Mouse (Mus musculus) neural tube, embryonic 12.5 days (tissue): ENCODE data around the gene Med29. TPM values are rescaled to one million over a fixed set of nuclear protein-coding genes. Genes with fewer than 3 reads are reported as not detected.
"Not testable (repeated sequence)": the region's sequence is repeated elsewhere in the genome, so short reads cannot be mapped to it uniquely, and the experiment has no call there.

Experiments used
- ATAC-seq: fragments of 200-750 bp; cut with Nextera tagmentation; 2 replicates; pipeline ENCODE4 v1.8.0; 2017; ENCODE audit warnings: low read depth, mild to moderate bottlenecking, moderate TSS enrichment, moderate library complexity; ENCODE audit not compliant: low FRiP score
- H3K27ac ChIP-seq: fragments of 300-500 bp; sonication (generic); 2 replicates; pipeline ENCODE4 v1.5.1; 2016
- H3K27me3 ChIP-seq: fragments of 300-500 bp; sonication (generic); replicated peaks from 2 replicates; pipeline ENCODE4 v1.6.1; 2016; ENCODE audit warnings: mild to moderate bottlenecking
- H3K36me3 ChIP-seq: fragments of 300-500 bp; sonication (generic); 2 replicates; pipeline ENCODE4 v1.6.1; 2016; ENCODE audit warnings: mild to moderate bottlenecking
- H3K4me1 ChIP-seq: fragments of 300-500 bp; sonication (generic); 2 replicates; pipeline ENCODE4 v1.6.1; 2016
- H3K4me2 ChIP-seq: fragments of 300-500 bp; sonication (generic); replicated peaks from 2 replicates; pipeline ENCODE4 v1.6.1; 2016; ENCODE audit warnings: mild to moderate bottlenecking
- H3K4me3 ChIP-seq: fragments of 300-500 bp; sonication (generic); 2 replicates; pipeline ENCODE4 v1.5.1; 2016
- H3K9ac ChIP-seq: fragments of 300-500 bp; sonication (generic); 2 replicates; pipeline ENCODE4 v1.6.1; 2016; ENCODE audit warnings: mild to moderate bottlenecking
- H3K9me3 ChIP-seq: fragments of 300-500 bp; sonication (generic); 2 replicates; pipeline ENCODE4 v1.6.1; 2016; ENCODE audit warnings: mild to moderate bottlenecking
- WGBS: fragments of 180-500 bp; shearing (Covaris S2); methylation state at CpG from one replicate; pipeline ENCODE4 v1.1.7; 2016; 5-methylcytosine and 5-hydroxymethylcytosine counted together
- polyA plus RNA-seq: library from polyadenylated mRNA; unstranded; fragments of >200 nt; fragmentation: Nextera tagmentation; extraction: Ambion mirVana; gene quantifications from 2 replicates; pipeline ENCODE4 v1.2.1, GENCODE M21; 2016

The Med29 gene
- polyA plus RNA-seq, 1 experiment from 2014 or later: 42.9 TPM

DNA sequence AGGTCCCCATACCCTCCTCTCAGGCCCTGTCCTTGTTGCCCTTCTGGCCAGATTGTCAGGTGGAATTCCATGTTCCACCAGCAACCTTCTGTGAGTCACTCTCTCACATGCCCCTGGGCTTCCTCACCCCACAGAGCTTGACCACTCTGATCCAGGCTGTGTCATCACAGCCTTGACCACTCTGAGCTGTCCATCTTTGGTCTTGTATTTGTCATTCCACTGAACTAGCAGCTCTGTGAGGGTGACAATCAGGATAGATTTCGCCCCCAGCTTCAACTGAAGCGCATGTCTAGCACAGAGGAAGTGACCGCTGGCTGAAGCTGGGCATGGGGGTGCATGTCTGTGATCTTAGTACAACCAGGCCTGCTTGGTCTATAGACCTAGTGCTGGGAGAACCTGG is 2.2 kb downstream of the Med29 start:
- no peaks in the 10 kb centered on the region for H3K9me3 ChIP-seq
- no peak for ATAC-seq
- no peak overlapping the region for H3K4me2 ChIP-seq
- H3K4me1 ChIP-seq: peaks cover 24% of the 10 kb centered on the region
- no peak overlapping the region for H3K27ac ChIP-seq
- no peak overlapping the region for H3K4me3 ChIP-seq
- 98% methylated on average over 3 of the region's 3 CpGs for WGBS
- no peaks in the 10 kb centered on the region for H3K27me3 ChIP-seq
- H3K9ac ChIP-seq: no peak overlapping the region
- peaks cover 52% of the 10 kb centered on the region for H3K36me3 ChIP-seq

DNA sequence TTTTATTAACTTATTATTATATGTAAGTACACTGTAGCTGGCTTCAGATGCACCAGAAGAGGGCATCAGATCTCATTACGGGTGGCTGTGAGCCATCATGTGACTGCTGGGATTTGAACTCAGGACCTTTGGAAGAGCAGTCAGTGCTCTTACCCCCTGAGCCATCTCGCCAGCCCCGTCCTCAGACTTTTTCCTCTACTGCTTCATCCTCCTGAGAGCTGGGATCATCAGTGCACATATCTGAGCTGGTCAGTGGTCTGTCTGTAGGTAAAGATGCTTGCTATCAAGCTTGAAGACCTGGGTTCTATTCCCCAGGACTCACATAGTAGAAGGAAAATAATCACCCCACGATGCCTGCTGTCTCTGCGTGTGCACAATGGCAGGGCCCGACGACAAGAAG is 5.1 kb downstream of the Med29 start:
- WGBS: 91% methylated on average over 7 of the region's 7 CpGs
- H3K4me2 ChIP-seq, ATAC-seq, H3K27me3 ChIP-seq, H3K4me3 ChIP-seq, H3K27ac ChIP-seq, H3K9ac ChIP-seq, H3K9me3 ChIP-seq: not testable (repeated sequence)
- peaks cover 46% of the 10 kb centered on the region for H3K36me3 ChIP-seq
- peaks cover 17% of the 10 kb centered on the region for H3K4me1 ChIP-seq

DNA sequence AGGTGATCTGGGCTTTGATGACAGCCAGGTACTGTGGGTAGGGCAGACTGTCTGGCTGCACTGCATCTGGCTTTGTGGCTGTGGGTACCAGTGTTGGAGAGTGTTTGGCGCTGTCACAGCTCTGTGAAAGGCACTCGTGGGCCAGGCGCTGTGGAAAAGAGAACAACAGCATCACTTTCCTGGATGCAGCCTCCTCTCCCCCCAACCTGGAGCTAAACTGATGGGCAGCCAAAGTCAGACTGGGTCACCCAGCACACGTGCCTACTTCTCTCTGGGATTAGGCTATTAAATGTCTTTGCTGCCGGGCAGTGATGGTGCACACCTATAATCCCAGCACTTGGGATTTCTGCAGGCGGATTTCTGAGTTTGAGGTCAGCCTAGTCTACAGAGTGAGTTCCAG is 5.6 kb downstream of the Med29 start:
- H3K4me2 ChIP-seq, H3K27ac ChIP-seq, H3K27me3 ChIP-seq, H3K4me3 ChIP-seq, H3K9me3 ChIP-seq, H3K9ac ChIP-seq: not testable (repeated sequence)
- H3K4me1 ChIP-seq: peaks cover 19% of the 10 kb centered on the region
- 87% methylated on average over 6 of the region's 6 CpGs for WGBS
- peaks cover 46% of the 10 kb centered on the region for H3K36me3 ChIP-seq
- 0 out of 2 replicates have a peak, but pooled peaks have one; percentile 17 for ATAC-seq

DNA sequence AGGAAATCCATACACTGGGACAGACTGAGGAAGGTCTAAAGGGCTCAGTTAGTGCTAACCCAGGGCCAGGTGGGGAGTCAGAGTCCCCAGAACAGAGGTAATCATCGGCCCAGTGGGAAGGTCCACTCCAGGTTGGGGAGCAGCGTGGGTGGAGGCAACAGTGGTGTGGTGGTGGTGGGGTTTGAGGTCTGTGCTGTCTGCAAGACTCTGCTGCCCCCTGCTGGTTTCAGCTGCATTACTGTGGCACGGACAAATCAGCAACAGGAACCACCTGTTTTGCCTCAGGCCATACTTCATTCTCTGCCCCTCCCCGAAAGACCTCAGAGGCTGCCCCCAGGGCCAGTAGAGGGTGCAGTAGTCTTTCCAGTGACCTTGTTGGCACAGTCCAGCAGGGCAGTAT is 6.0 kb downstream of the Med29 start:
- no peak overlapping the region for H3K9ac ChIP-seq
- peaks cover 19% of the 10 kb centered on the region for H3K4me1 ChIP-seq
- H3K4me3 ChIP-seq: no peak overlapping the region
- ATAC-seq: peak; percentile 76
- no peaks in the 10 kb centered on the region for H3K9me3 ChIP-seq
- H3K4me2 ChIP-seq: no peak overlapping the region
- no peaks in the 10 kb centered on the region for H3K27me3 ChIP-seq
- no peak overlapping the region for H3K27ac ChIP-seq
- WGBS: 34% methylated on average over 4 of the region's 4 CpGs
- H3K36me3 ChIP-seq: peaks cover 46% of the 10 kb centered on the region

DNA sequence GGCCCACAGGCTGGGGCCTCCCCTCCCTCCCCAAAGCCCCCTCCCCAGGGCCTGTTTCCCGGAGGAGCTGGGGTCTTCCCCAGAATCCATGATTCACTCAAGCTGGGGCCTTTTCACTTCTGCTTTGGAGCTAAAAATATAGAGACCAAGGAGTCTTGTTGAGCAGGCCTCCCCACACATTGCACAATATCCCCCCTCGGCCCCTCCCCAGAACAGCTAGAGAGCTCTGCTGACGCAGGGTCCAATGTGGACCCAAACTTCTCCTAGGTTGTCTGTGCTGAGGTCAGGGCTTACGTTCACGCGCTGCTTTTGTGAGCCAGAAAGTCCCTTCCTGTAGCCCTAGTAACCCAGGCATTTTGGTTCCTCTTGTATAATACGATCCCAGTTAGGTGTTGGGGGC is 6.5 kb downstream of the Med29 start:
- Histone ChIP-seq H3K4me1 (peaks cover 19% of the 10 kb centered on the region), H3K36me3 (peaks cover 46% of the 10 kb centered on the region), H3K4me2 (no peak overlapping the region), H3K27ac (no peak overlapping the region), H3K27me3 (no peaks in the 10 kb centered on the region), H3K9ac (no peak overlapping the region), H3K4me3 (no peak overlapping the region), H3K9me3 (no peaks in the 10 kb centered on the region)
- 90% methylated on average over 7 of the region's 7 CpGs for WGBS
- no peak; the same call in 1 of the 2 replicates for ATAC-seq

DNA sequence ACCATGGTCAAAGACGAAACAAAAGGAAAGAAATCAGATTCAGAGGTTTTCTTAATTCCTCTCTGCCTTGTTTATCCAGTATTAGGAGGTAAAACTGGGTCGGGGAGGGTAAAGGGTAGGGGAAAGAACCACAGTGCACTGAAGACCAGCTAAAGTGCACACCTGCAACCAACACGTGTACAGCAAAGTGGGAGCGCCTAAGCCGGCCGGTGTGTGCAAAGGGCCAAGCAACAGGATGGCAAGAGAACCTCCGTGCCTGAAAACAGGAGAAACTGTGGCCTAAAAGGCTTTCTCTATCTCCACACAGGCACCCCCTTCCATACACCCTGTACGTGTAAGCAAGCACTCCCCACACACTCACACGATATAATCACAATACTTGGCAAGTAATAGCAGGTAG is 7.3 kb downstream of the Med29 start:
- H3K36me3 ChIP-seq: peaks cover 39% of the 10 kb centered on the region
- H3K9ac ChIP-seq: no peak overlapping the region
- no peaks in the 10 kb centered on the region for H3K27me3 ChIP-seq
- H3K9me3 ChIP-seq: no peaks in the 10 kb centered on the region
- no peak for ATAC-seq
- no peak overlapping the region for H3K4me2 ChIP-seq
- H3K27ac ChIP-seq: no peak overlapping the region
- H3K4me1 ChIP-seq: peaks cover 20% of the 10 kb centered on the region
- H3K4me3 ChIP-seq: no peak overlapping the region
- WGBS: 94% methylated on average over 9 of the region's 9 CpGs

DNA sequence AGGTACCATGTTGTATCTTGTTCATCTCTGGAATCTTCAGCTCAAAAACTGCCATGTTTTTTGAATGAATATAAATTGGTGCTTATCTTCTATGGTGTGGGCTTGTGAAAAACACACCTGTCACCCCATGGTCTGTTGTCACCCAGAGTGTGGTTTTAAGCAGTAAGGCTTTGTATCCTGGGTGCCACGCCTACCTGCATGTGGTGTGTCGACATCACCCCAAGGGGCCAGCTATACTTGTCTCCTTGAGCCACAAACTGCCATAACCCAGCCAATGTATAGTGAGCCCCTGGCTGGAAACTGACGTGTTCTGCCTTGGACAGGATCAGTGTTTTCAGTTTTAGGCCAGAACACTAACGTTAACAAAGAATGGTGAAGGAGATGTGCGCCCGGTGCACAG is 8.3 kb downstream of the Med29 start:
- Histone ChIP-seq H3K4me1 (peaks cover 25% of the 10 kb centered on the region), H3K9ac (no peak overlapping the region), H3K36me3 (peaks cover 29% of the 10 kb centered on the region), H3K27ac (no peak overlapping the region), H3K4me2 (no peak overlapping the region), H3K27me3 (no peaks in the 10 kb centered on the region), H3K4me3 (no peak overlapping the region), H3K9me3 (no peaks in the 10 kb centered on the region)
- ATAC-seq: no peak
- WGBS: 87% methylated on average over 6 of the region's 6 CpGs

DNA sequence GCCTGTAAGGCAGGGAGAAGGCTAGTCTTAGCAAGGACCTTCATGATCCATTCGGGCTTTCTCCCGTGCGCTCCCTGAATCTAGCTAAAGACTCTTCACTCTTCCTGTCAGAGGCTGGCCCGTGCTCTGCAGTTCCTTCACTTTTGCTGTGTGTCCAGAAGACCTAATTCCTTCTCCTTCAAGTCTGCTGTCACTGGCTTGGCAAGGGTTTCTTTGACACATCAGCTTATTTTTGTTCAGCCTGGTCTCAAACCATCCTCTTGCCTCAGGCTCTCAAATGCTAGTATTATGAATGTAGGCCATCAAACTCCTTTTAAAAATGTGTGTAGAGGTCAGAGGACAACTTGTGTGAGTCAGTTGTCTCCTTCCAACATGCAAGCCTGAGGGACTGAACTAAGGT is 8.9 kb downstream of the Med29 start:
- H3K4me1 ChIP-seq: peaks cover 29% of the 10 kb centered on the region
- 80% methylated on average over 4 of the region's 4 CpGs for WGBS
- H3K27ac ChIP-seq: no peak overlapping the region
- peaks cover 24% of the 10 kb centered on the region for H3K36me3 ChIP-seq
- no peak for ATAC-seq
- H3K4me3 ChIP-seq: no peak overlapping the region
- H3K9ac ChIP-seq: no peak overlapping the region
- H3K9me3 ChIP-seq: no peaks in the 10 kb centered on the region
- H3K27me3 ChIP-seq: no peaks in the 10 kb centered on the region
- H3K4me2 ChIP-seq: no peak overlapping the region

DNA sequence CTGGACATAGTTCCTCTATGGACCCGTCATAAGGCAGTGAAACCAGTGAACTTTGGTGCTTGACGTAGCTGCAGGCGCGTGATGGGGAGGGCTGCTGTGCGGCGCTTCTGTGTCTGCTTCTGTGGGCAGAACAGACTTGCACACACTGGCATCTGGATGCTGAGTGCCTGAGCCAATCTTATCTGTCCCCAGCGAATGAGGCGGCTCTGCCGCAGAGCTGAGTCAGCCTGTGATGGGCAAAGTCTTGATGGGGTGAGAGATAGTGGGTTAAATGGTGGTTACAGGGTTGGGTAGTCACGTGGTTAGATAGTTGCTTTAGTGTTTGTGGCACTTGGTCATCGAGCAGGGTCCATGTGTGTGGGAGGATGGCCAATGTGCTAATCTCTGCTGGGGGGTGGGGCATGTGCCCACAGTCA is 9.5 kb downstream of the Med29 start:
- Histone ChIP-seq H3K36me3 (peaks cover 19% of the 10 kb centered on the region), H3K27me3 (no peaks in the 10 kb centered on the region; the same call in 1 of the 2 replicates), H3K4me3 (no peak overlapping the region), H3K4me2 (no peak overlapping the region), H3K4me1 (peaks cover 35% of the 10 kb centered on the region), H3K9me3 (no peaks in the 10 kb centered on the region), H3K27ac (no peak overlapping the region), H3K9ac (no peak overlapping the region)
- 77% methylated on average over 11 of the region's 11 CpGs for WGBS
- no peak for ATAC-seq

DNA sequence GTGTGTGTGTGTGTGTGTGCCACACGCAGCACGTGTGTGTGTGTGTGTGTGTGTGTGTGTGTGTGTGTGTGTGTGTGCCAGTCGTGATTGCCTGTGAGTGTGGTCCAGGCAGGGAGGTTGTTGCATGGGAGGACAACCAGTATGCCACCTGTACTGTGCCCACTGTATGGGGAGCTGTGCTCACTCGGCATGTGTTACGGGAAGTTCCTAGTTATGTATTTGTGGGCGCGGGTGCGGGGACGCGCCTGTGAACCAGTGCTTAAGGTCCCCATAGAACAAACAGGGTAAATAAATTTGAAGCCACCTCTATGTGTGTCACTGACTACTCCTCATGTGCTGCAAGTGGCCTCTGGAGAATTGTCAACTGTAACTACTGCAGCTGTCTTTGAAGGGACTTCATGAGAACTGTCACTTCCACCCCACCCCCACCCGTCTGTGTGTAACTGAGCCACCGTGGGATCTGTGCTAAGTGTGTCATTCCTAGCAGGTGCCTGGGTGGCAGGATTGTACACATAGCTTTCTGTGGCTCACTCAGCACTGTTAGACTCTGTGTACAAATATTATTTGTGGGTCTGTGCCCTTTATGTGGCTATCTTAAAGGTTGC is 10.1 kb downstream of the Med29 start:
- Histone ChIP-seq H3K36me3 (peaks cover 13% of the 10 kb centered on the region), H3K4me1 (peaks cover 40% of the 10 kb centered on the region), H3K4me3 (no peak overlapping the region), H3K27me3 (peaks cover 5% of the 10 kb centered on the region; the same call in 1 of the 2 replicates), H3K9ac (0 out of 2 replicates have a peak overlapping the region, but pooled peaks have one; percentile 40), H3K9me3 (no peaks in the 10 kb centered on the region), H3K4me2 (peak overlapping the region; percentile 56), H3K27ac (0 out of 2 replicates have a peak overlapping the region, but pooled peaks have one; percentile 23)
- no peak for ATAC-seq
- 67% methylated on average over 11 of the region's 12 CpGs for WGBS

DNA sequence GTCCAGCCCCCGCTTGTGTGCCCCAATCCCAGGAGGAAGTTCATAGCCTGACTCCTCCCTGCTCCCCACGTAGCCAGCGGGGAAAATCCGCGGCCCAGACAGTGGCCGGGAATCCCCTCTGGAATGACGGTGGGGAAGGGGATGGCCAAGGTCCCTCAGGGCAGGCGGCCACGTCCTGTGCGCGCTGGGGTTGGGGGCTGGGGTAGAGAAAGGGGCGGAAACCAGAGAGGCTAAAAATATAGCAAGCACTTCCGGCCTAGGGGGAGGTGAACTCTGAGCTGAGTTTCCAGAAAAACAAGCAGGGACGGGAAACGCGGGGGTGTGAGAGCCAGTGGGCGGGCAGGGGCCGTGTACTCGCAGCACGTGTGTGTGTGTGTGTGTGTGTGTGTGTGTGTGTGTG is 10.6 kb downstream of the Med29 start:
- ATAC-seq: no peak
- Histone ChIP-seq H3K4me2 (peak overlapping the region; percentile 56), H3K4me3 (peak overlapping the region; percentile 18), H3K4me1 (peaks cover 42% of the 10 kb centered on the region), H3K36me3 (peaks cover 11% of the 10 kb centered on the region), H3K27ac (0 out of 2 replicates have a peak overlapping the region, but pooled peaks have one; percentile 23), H3K9ac (peak overlapping the region; percentile 40), H3K9me3 (no peaks in the 10 kb centered on the region), H3K27me3 (peaks cover 7% of the 10 kb centered on the region; the same call in 1 of the 2 replicates)
- WGBS: 12% methylated on average over 20 of the region's 20 CpGs

DNA sequence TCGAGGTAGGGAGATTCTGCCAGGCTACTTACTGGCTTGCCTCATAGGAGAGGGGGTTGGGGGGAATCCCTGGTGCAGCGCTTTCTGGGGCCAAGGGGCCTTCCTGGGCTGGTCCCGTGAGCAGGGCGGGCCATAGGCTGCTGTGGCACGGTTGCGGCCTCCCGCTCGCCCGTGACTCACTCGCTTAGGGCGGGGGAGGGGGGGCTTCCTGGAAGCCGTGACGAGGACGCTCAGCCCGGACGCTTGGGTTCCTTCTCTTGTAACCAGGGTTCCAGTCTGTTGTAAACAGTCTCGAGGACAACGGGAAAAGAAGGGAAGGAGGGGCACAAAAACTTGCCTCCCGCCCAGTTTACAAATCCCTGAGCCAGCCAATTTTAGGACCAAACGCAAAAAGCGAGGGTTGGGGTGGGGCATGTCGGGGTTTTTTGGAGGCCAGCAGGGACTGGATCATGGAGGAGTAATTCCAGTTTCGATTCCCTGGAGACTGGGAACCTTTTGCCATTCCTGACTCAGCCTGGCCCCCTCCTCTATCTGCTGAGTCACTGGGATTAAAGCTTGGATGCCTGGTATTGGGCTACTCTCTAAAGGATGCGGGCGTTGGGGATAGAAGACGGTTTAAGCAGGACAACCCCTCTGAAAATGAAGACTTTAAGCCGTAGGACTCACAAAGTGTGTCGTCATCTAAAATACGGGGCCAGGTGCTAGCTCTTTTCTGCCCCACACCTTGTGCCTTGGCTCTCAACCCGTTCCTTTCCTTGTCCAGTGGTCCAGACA is 11.3 kb downstream of the Med29 start:
- peak overlapping the region; percentile 40 for H3K9ac ChIP-seq
- 14% methylated on average over 30 of the region's 30 CpGs for WGBS
- H3K36me3 ChIP-seq: peaks cover 9% of the 10 kb centered on the region
- no peak for ATAC-seq
- no peaks in the 10 kb centered on the region for H3K9me3 ChIP-seq
- peaks cover 7% of the 10 kb centered on the region; the same call in 1 of the 2 replicates for H3K27me3 ChIP-seq
- H3K27ac ChIP-seq: peak overlapping the region; percentile 42; the same call in 1 of the 2 replicates
- peak overlapping the region; percentile 56 for H3K4me2 ChIP-seq
- peaks cover 47% of the 10 kb centered on the region for H3K4me1 ChIP-seq
- H3K4me3 ChIP-seq: peak overlapping the region; percentile 18
